Mouse (Mus musculus) MN1 (cell line): ENCODE measurements at regions not wholly inside any gene's neighbourhood (a gene's known extent, or its start where the extent isn't known, plus 50 kb on each side); places are given as distances from the start of the nearest gene placed in this dataset.

Source experiments
- DNase-seq: peaks from one replicate; pipeline ENCODE4 v3.0.0-alpha.2; 2016; ENCODE audit warnings: low spot score

DNA sequence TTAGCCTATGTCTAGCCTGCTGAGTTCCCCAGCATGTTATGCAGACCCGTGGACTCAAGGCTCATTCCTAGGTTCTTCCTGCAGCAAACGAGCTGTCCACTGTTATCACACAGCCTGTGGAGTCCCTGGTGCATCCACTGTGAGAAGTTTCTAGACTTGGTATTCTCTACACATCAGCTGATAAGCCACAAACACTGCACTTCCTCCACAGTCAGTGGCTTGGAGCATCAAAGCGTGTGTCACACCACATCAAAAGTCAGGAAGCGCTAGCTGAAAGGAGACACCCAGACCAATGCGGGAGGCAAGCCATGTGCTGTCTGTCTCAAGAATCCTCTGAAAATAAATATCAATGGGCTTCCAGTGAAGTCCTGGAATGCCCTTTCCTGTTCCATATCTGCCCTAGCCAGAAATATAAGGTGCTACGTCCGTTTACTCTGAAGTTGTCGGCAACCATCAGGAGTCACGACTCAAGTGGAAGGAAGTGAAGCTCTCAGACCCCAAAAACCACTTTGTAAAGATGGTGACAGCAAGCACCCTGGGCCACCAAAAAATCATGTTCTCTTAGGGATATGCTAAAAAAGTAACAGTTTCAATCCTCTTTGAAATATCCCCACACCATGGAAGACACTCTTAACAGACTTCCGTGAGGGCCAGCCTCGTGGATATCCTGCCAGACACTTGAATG, 227.7 kb downstream of the Adgrl2 start:
- no peak for DNase-seq

DNA sequence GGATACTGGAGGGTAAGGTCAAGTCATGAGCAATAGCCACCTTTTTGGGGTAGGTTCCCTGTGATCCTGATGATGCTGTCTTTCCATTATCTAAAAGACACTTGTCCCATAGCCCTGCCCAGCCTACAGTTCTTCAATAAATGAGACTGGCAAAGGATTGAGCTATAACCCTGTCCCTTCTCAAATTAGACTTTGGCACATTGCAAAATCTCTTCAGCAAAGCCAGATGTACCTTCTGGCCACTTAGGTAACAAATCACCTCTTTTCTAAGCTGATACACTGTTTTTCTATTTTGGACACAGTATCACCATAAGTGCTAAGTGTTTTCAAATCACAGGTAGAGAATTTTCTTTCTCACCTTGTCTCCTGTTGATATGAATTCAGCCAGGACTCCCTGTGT, 228.8 kb downstream of the Adgrl2 start:
- DNase-seq, result no peak

DNA sequence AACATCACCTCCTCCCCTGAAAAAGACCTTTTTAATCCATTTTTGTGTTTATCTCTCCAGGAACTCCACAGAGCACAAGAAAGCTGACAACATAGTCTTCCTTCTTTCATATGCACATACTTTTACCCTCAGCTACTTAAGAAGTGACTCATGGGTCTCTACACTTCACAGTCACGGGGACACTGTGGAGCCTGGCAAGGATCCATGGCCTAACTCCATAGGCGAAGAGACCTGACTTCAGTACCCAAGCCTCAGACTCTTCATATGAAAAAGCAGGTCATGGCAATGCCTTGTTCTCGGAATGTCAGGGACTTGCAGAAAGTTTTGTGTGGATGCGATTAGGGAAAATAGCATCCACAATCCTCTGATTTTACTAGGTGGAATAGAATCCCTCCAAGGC, 230.9 kb downstream of the Adgrl2 start:
- no peak for DNase-seq

DNA sequence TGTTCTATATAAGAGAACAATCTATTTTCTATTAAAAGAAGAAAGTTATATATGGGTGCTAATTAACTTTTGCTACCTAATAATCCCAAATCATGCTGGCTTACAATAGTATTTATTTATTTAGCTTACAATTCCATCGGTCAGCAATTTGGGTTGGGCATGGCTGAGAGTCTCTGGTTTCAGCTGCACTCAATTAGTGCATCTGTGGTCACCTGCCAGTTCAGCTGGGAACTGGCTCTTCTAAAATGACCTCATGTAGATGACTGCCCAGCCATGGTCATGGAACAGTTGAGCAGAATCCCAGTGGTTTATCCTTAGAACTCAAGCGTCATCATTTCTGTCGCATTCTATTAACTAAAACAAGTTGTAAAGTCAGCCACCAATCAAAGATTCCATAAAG, 244.1 kb downstream of the Adgrl2 start:
- DNase-seq, result no peak

DNA sequence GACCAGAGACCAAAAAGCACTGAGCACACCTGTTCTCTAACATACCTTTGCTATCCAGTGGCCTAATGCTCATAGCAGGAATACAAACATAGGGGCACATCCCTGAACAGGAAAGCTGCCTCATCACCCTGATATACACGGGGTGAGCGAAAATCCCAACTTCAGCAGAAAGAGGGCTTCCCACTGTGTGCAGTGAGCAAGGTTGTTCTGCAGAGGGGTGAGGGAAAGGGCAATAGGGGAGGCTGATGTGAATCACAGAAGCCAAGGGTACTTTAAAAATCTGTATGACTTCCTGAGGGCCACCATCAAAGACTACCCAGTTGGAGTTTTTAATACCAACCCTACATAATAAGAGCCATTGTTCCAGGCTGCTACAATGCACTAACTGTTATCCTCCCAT, 245.7 kb downstream of the Adgrl2 start:
- DNase-seq, result no peak

DNA sequence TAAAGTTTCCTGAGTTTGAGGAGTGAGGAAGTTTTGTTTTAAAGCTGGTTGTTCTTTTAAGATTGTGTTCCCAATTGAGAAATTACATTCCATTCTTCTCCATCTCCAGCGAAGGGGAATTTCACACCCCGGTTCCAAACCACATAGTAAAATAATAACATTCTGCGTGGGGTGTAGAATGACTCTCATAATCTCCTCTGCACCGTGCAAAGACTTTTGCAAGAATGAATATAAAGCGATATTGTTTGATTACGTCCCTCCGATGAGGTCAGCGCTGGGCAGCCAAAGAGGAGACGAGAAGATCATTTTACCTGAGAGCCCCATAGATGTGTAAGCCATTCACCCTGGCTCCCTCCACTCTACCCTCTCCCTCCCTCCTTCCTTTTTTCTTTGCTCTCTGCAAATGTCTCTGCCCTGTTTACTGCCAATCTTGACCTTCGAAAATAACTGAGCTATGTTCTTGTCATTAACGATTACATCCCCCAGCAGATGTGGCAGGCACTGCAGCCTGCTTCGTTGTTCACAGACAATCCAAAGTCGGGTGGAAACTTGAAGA, 256.1 kb downstream of the Adgrl2 start:
- no peak for DNase-seq

DNA sequence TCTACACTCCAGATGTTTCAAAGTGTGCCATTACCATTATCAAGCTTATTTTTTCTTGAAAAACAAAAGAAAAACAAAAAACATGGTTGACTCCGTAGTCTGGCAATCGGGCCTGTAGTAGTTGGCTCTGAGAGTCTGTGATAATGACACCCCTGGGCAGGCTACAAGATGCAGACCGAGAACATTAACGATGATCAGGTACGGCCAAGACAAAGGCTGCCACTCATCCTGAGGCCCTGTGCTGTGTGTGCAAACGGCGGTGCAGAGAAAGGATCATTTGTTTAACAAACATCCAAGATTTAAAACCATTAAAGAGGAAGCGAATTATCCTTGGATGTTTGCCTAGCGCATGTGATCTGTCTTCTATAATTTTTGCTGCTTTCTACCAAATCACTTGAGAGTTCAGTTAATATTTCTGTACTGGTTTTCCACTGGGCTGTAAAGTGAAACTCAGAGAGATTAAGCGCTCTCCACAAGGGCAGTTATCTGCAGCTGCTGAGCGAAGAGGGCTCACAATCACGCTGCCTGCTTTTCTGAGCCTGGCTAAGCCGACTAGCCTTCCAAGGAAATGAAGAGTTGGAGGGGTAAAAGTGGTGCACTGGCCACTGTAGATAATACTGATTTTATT, 257.0 kb downstream of the Adgrl2 start:
- no peak for DNase-seq

DNA sequence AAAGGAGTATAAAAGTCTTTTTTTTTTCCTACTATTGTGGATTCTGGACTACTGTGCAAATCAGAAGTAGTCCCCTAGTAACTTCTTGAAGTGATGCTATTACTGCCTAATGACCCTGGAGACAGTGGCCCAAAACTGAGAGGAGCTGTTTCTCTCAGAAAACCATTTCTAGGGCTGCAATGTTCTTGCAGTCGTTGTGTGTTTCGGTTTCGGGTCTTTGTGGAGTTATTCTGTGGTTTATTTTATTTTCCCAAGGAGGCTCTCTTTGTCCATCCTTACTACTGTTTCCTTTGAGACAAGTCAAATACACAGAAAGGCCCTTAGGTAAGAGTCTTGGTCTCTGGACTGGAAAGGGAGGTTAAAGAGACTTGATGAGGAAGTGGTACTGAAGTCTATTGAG, 258.9 kb downstream of the Adgrl2 start:
- DNase-seq, result no peak

DNA sequence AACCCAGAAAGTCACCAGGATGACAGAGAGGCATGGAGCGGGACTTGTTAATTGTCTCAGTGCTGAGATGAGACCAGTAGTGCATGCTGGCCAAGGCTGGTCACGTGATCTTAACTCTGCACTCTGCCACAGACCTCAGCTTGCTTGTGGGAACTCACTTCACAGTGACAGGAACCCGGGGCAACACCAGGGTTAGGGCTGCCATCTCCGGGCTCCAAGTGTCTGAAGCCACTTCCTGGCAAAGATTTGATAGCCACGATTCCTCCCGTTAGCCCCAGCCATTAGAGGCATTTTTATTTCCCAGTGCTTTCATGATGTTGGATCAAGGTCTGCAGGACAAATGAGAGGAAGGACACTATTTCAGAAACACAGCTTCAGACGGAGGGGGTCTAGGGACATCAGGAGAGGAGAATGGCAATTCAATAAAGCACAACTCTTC, 261.1 kb downstream of the Adgrl2 start:
- no peak for DNase-seq

DNA sequence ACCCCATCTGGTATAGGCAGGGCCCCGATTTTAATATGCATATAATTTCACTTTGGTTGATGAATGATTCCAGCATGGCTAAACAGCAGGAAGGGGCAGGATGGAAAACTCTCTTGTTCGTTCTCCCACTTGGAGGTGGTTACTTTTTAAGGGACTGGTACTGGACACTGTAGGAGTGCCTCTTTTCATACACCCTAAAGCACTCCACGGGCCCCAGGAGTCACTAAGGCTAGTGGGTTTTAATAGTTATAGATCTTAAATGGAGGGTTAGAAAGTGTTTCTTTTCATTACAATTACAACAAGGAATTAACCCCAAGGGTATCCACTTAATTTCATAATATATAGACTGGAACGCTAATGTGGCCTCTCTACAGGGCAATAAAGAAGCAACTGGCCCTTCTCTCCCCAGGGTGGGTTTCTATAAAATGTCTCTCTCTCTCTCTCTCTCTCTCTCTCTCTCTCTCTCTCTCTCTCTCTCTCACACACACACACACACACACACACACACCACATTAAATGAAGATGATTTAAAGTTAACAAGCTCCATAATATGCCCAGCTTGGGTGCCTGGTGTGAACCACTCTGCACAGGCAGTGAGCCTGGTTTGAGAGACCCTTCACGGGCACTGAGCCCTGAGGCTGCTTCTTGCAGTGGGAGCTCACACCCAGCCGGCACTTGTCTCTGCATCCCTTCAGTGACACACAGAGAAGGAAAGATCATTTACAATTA, 261.7 kb downstream of the Adgrl2 start:
- DNase-seq, result no peak

DNA sequence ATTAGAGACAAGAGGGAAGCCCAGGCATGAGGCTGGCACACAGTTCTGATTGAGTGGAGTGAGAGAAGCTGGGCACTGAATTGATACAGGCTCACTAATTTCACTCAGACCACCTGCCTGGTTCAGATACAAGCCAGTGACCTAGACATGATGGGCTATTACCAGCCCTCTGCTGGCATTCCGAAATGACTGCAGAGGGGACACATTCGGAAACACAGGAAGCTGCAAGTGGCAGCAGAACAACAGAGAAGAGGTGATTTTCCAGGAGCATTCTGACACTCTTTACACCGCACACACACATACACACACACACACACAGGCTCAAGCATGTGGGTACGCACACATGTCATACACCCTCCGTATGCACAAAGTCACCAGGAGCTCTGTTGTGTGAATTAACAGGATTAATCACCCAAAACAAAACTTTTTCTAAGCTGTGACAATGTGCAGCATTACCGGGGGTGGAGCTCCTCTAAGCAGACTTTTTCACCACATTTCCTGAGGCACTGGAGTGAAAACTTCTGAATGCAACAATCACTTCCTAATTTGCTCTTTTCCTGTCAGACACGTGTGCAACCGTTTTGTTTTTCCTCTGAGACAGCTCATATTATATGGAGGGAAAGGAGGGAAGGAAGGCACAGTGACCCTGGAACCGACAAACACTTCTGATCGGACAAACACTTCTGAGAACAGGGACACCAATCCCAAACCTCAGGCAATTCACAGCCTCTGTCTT, 263.6 kb downstream of the Adgrl2 start:
- DNase-seq, result no peak

DNA sequence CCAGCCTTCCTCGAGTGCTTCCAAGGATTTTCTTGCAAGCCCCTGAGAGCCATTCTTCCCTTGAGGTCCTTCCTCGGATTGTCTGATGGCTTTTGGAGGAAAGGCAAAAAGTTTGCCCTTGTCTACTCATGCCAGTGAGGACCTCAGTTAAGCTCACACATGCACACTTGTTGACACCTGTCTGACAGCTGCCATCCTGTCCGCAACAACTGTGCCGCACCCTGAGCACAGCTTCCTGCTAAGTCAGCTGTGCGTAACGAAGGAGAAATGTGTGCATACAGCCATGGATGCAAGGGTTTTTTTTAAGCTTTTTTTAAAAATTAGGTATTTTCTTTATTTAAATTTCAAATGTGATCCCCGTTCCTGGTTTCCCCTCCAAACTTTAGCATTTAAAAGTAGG, 293.8 kb downstream of the Adgrl2 start:
- DNase-seq, result no peak

DNA sequence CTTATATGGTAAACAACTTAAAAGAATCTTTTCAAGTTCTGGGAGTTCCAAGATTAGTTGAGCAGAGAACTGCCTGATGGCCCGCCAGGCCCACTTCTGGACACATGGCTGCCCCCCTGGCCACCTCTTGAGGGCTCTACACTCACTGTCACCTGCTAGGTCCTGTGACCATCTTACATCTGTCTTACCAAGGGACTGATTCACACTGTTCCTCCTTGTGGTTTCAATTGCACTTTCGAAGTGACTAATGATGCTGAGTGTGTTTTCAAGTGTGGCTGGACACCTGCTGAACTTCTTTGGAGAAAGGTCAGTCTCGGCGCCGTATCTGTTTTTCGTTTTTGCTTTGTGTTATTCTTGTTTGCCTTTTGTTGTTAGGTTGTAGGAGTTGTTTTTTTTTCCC, 294.9 kb downstream of the Adgrl2 start:
- DNase-seq, result no peak

DNA sequence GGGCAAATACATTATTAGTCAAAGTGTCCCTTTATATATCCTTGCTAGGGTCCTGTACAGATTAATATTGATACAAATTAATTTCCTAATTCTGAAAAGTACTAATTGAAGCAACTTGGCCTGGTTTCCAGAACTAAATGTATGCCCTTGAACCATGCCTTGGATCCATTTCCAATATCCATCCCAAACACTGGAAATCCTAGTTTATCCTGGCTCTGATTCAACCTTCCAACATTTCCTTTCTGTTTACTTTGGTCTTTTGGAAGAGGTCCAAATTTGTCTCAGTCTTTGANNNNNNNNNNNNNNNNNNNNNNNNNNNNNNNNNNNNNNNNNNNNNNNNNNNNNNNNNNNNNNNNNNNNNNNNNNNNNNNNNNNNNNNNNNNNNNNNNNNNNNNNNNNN, 307.2 kb downstream of the Adgrl2 start:
- peak; percentile 59 for DNase-seq

DNA sequence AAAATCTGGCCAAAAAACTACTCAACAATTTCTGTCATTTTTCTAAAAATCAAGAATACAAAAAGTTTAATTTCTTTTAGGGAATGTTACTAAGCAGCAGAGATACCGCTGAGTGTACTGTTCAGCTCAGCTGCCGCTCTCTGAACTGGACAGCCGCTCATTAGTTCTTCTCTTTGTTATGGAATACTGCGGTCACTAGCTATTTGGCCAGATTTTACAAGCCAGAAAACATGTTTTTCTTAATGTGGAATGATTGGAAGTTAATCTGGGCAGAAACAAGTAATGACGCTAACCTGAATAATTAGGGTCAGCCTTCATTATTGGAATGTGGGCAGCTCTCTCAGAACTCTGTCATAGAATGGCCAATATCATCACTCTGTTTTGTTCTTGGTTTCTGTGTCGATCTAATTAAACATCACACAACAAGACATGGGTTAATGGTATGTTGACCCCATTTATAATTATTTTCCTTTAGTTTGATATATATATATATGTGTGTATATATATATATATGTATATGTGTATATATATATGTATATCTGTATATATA, 307.8 kb downstream of the Adgrl2 start:
- DNase-seq, result no peak

DNA sequence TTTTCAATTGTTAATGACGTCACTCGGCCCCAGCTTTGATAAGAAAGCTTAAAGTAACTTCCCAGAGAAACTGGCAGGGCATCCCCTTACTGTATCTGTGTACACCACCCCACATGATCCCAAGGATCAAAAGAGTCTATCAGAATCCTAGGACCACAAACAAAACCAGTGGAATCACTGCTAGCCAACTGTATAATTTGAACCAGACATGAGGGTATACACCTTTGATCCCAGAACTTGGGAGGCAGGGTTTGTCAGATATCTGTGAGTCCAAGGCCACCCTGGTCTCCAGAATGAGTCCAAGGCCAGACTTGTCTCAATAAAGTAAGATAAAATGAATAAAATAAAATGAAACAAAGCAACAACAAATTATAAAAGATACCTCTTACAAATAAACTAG, 309.2 kb downstream of the Adgrl2 start:
- DNase-seq, result no peak

DNA sequence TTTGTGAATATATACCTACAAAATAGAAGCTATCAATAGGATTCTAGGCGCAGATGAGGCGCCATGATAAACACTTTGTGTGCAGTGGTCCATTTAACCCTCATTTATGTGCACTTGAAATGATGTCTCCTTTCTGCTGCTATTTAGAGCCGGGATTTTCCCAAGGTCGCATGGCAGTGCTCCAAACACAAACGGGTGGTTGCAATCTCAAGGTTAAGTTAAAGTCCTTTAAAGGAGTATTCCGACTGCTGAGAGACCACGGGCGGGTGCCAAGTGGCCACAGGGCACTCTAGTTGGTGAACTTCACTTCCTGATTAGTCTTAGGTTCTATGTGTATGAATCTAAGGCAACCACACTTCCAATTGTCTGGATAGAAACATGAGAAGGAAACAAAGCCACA, 309.6 kb downstream of the Adgrl2 start:
- DNase-seq, result no peak

DNA sequence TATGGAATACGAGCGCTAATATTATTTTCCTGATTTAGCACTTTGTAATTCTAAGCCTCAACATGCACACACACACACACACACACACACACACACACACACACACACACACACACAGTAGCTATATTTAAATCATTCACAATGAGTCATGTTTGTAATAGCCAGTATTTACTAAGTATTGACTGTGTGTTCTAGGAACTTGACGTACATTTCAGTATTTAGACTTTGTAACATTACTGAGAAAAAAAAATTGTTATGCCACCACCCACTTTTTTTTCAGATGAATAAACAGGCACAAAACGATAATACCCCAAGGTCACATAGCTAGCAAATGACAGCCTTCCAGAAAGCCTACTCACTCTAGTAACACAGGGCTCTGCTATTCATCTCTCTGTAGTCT, 310.3 kb downstream of the Adgrl2 start:
- no peak for DNase-seq

DNA sequence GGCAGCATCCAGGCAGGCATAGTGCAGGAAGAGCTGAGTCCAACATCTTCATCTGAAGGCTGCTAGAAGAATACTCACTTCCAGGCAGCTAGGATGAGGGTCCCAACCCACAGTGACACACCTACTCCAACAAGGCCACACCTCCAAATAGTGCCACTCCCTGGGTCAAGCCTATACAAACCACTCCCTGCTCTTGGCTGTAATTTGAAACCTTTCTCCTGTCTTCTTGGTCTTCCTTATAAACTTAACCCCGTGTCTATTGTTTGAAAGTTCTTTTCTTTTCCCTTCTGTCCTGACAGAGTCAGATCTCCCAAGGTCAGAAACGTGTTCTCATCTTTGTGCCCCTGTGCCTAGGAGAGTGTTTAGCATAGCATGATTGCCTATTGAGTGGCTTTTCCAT, 311.2 kb downstream of the Adgrl2 start:
- no peak for DNase-seq

DNA sequence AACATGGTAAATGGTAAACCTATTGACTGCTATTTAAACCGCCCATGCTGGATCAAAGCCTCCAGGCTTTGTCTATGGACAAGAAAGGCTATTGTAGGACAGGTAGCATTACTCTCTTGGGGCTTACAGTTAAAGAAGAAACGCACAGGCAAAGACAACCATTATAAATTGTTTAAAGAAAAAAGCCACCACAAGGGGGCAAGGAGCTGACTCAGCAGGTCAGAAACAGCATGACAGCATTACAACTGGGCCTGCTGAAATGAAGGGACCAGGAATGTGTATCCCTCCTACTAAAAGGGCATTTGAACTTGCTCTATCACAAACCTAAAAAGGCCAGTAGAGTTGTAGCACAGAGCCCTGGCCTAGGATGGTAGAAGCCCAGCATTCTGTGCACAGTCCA, 314.3 kb downstream of the Adgrl2 start:
- DNase-seq, result no peak

DNA sequence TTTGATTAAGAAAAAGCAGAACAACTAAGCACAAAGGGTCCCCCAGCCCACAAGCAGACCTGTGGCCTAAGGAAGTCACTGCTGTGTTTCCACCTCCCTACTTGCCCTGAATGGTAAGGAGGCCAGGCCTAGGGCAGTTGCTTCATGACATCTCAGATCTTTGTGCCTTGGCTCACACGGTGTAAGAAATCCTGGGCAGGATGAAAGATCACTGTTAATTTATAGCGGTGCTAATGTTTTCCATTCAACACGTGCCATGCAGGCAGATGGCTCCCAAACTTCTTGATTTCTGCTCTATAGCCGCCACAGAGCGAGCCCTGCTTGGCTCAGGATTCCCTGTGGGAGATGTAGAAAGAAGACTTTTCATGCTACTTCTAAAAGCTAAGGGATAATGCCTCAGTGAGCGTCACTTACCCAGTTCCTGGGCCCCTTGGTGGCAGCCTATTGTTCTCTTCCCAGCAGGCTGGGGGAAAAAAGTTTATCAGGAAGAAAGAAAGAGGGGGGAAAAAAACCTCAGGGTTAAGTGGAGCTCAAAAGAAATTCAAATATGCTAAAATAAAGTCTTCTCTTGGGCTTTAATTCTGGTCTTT, 327.4 kb downstream of the Adgrl2 start:
- DNase-seq, result no peak

DNA sequence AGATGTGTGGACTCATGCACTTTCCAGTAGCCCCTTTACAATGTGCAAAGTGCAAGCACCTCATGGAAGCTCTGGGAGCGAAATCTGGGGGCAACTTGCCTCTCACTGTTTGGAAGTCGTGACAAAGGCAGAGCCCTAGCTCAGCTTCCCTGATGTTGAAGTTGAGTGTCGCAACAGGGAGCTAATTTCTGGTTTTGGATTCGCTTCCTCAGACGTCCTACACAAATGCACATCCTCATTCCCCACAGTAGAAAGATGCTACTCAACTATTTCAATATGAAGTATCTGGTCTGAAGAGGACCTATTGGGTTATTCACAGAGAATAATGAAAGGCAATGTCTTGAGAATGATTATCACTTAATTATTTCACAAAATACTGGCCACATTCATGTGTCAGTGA, 331.3 kb downstream of the Adgrl2 start:
- no peak for DNase-seq
